ENCODE assay signal across 31 mouse cellular contexts in the genomic region with DNA sequence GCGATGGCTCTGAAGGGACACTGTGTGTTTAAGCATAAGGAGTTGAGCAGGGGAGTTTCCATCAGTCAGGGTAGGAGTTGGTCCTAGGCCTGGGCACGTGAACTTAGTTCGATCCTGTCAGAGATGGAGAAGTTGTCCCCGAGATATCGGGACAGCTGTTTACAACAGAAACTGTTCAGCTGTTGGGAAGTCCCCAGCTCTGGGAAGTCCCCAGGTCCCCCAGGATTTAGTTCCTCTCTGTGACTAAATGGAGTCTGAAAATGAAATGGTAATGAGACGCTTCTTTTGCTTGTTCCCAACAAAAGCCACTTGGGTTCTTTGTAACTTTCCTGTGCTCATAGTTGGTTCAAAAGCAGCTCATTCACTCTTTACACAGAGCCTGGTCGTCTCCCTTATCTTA. TPM values are rescaled to one million over a fixed set of nuclear protein-coding genes. Genes with fewer than 3 reads are reported as not detected.
DNase-seq lines count a peak whose midpoint lies in the region.
"Had no signal": no experiment of that assay in that cellular context is flagged by ENCODE, and none has a peak within 500 bp of the region (broad histone marks: within the 10 kb centered on the region; RNA-seq: fewer than 3 reads in every experiment).

No protein-coding gene starts in this region.

- DNase-seq in A20 (ENCODE audit: low read depth, low spot score) (peak; percentile 83), adipocyte (ENCODE audit: low spot score) (no peak)
- peak; percentile 77 for DNase-seq in CD4-positive helper T cell, adult 2 months (ENCODE audit: low read depth, low spot score)
- peak; percentile 59 to 60 for DNase-seq in natural killer cell, adult 2 months (ENCODE audit: low spot score in 2 of 2)
- DNase-seq in adrenal gland, adult 2 months: no peak
- no peak for DNase-seq in lung, postnatal 14 days
- DNase-seq: adrenal gland, postnatal 10 days; cerebellum, adult 11 months; cerebellum, postnatal 25 days; embryo, embryonic 11 days; forebrain, postnatal 0 days; heart, postnatal 4 days; kidney, adult 11 months; layer of hippocampus, postnatal 36 days; liver, embryonic 13.5 days; lung, embryonic 14.5 days; right cerebral cortex, adult 18-20 months; thymus, adult 2 months had no signal

- H3K4me1 ChIP-seq in brown adipose tissue, adult 24 weeks (ENCODE audit: control insufficient read depth, insufficient read depth, insufficient read length, low read length): no peaks in the 10 kb centered on the region

- no peak overlapping the region for H3K4me3 ChIP-seq in brown adipose tissue, adult 24 weeks (ENCODE audit: insufficient read depth, low read depth, low read length)
- H3K4me3 ChIP-seq: limb, embryonic 13.5 days; liver, embryonic 13.5 days; midbrain, embryonic 13.5 days had no signal

- peak overlapping the region; percentile 51; the same call in 1 of the 2 replicates for H3K27ac ChIP-seq in brown adipose tissue, adult 24 weeks (replicated peaks; ENCODE audit: low read depth, low read length)
- H3K27ac ChIP-seq: kidney, postnatal 0 days; limb, embryonic 13.5 days; liver, embryonic 13.5 days; midbrain, embryonic 13.5 days had no signal

RNA-seq across cellular contexts. Expression of gene Bcat2, which starts 21.9 kb away (rescaled TPM):
- polyA plus RNA-seq in brown adipose tissue, adult 24 weeks (2012; ENCODE audit: insufficient read depth, insufficient read length, missing spikeins): 82.0 and 135 TPM in 2 replicates
- total RNA-seq in adrenal gland, adult 2 months (2021): 100 to 1,000 TPM; 213 to 292 TPM
- 166 and 170 TPM in 2 replicates for polyA plus RNA-seq in adrenal gland, adult 2 months (2012; rRNA removed)

RNA-seq across cellular contexts. Expression of gene Fgf21, which starts 23.4 kb away (rescaled TPM):
- 2.0 TPM in 1 of 2 replicates, not detected in the other for polyA plus RNA-seq in brown adipose tissue, adult 24 weeks (2012; ENCODE audit: insufficient read depth, insufficient read length, missing spikeins)
- not detected for total RNA-seq in adrenal gland, adult 2 months (2021)
- polyA plus RNA-seq in adrenal gland, adult 2 months (2012; rRNA removed): 0.15 and 0.16 TPM in 2 replicates
- total RNA-seq: forebrain, postnatal 0 days; gastrocnemius, adult 18-20 months; heart, adult 18-20 months; heart, postnatal 4 days; layer of hippocampus, adult 18-20 months; layer of hippocampus, postnatal 36 days; left cerebral cortex, postnatal 14 days; megakaryocyte, adult 5-6 weeks had no signal
- polyA plus RNA-seq: brain, embryonic 14.5 days; forebrain, postnatal 0 days; heart, embryonic 14.5 days; hindbrain, embryonic 16.5 days; liver, embryonic 13.5 days; lung, embryonic 14.5 days; urinary bladder, adult 2 months had no signal

RNA-seq across cellular contexts. Expression of gene Fut1, which starts 25.2 kb away (rescaled TPM):
- polyA plus RNA-seq in brown adipose tissue, adult 24 weeks (2012; ENCODE audit: insufficient read depth, insufficient read length, missing spikeins): not detected in 2 replicates
- not detected for total RNA-seq in adrenal gland, adult 2 months (2021)
- not detected in 2 replicates for polyA plus RNA-seq in adrenal gland, adult 2 months (2012; rRNA removed)
- total RNA-seq: gastrocnemius, adult 18-20 months; heart, adult 18-20 months; heart, postnatal 4 days; layer of hippocampus, postnatal 36 days; left cerebral cortex, postnatal 14 days; megakaryocyte, adult 5-6 weeks had no signal
- polyA plus RNA-seq: forebrain, postnatal 0 days; hindbrain, embryonic 16.5 days; liver, embryonic 13.5 days; midbrain, embryonic 13.5 days; urinary bladder, adult 2 months had no signal

RNA-seq across cellular contexts. Expression of gene Izumo1, which starts 29.7 kb away (rescaled TPM):
- polyA plus RNA-seq in brown adipose tissue, adult 24 weeks (2012; ENCODE audit: insufficient read depth, insufficient read length, missing spikeins): 0.63 TPM in 1 of 2 replicates, not detected in the other
- total RNA-seq in adrenal gland, adult 2 months (2021): under 1 TPM; 0.28 to 0.29 TPM
- polyA plus RNA-seq in adrenal gland, adult 2 months (2012; rRNA removed): 0.65 and 0.89 TPM in 2 replicates
- total RNA-seq: gastrocnemius, adult 18-20 months; layer of hippocampus, adult 18-20 months; layer of hippocampus, postnatal 36 days had no signal
- polyA plus RNA-seq: forebrain, postnatal 0 days; hindbrain, embryonic 16.5 days; liver, embryonic 13.5 days had no signal

RNA-seq across cellular contexts. Expression of gene Rasip1, which starts 35.4 kb away (rescaled TPM):
- 4.3 and 9.3 TPM in 2 replicates for polyA plus RNA-seq in brown adipose tissue, adult 24 weeks (2012; ENCODE audit: insufficient read depth, insufficient read length, missing spikeins)
- 10 to 100 TPM; 13.5 to 20.6 TPM for total RNA-seq in adrenal gland, adult 2 months (2021)
- polyA plus RNA-seq in adrenal gland, adult 2 months (2012; rRNA removed): 42.9 and 56.4 TPM in 2 replicates

Comparison
In these comparisons a context has a peak if more than half of its experiments do, and no peak if none do; other contexts are left out.
1. DNase-seq: peak in A20 (single experiment), CD4-positive helper T cell, adult 2 months (single experiment) and natural killer cell, adult 2 months (2 of 2); none in adrenal gland, adult 2 months (single experiment), lung, postnatal 14 days (single experiment) and adipocyte (single experiment).